Mouse (Mus musculus): ENCODE data around the gene Tmem108. TPM values are rescaled to one million over a fixed set of nuclear protein-coding genes. Genes with fewer than 3 reads are reported as not detected.

Tmem108 gene
- polyA plus RNA-seq, 1 experiment from 2014 or later: not detected

- in situ Hi-C loops (cut with MboI; ENCODE audit: low pct_unique_long_range_greater_than_20kb): no loop called here
- ATAC-seq: no peak
- DNase-seq (ENCODE audit: low read depth, low spot score): no peak
- H3K27me3 ChIP-seq: peaks cover 3% of the 10 kb centered on the region
- POLR2A ChIA-PET: no interaction called here
- CTCF ChIA-PET: no interaction called here
- no peak for TF ChIP-seq CTCF (IDR thresholded peaks at IDR 0.05)
These were observed 124.8 kb downstream of the Tmem108 start for GRCm38 (mm10) chr9:103636847-103637246.

- TF ChIP-seq CTCF (IDR thresholded peaks at IDR 0.05): no peak
- in situ Hi-C loops (cut with MboI; ENCODE audit: low pct_unique_long_range_greater_than_20kb): loop anchor here (5.0 kb wide), 2 partner anchors 128 to 368 kb away; no protein-coding TSS in a partner anchor
- CTCF ChIA-PET: no interaction called here
- DNase-seq (ENCODE audit: low read depth, low spot score) (no peak), ATAC-seq (no peak)
- POLR2A ChIA-PET: no interaction called here
- no peaks in the 10 kb centered on the region for H3K27me3 ChIP-seq
These were observed 132.7 kb downstream of the Tmem108 start for GRCm38 (mm10) chr9:103628861-103629469.

- no peak for TF ChIP-seq CTCF (IDR thresholded peaks at IDR 0.05)
- ATAC-seq (no peak), DNase-seq (ENCODE audit: low read depth, low spot score) (no peak)
- CTCF ChIA-PET: no interaction called here
- in situ Hi-C loops (cut with MboI; ENCODE audit: low pct_unique_long_range_greater_than_20kb): loop anchor here (5.0 kb wide), 2 partner anchors 130 to 370 kb away; no protein-coding TSS in a partner anchor
- H3K27me3 ChIP-seq: no peaks in the 10 kb centered on the region
- POLR2A ChIA-PET: no interaction called here
These were observed 134.2 kb downstream of the Tmem108 start for GRCm38 (mm10) chr9:103627404-103627900.

GRCm38 (mm10) chr9:103626156-103626555, 135.5 kb downstream of the Tmem108 start:
- CTCF ChIA-PET: interaction anchor here (1.4 to 2.2 kb wide), 3 partner anchors 136 to 370 kb away, joined by 3 to 8 read pairs (median 3); no protein-coding TSS in a partner anchor
- no peak for DNase-seq (ENCODE audit: low read depth, low spot score)

GRCm38 (mm10) chr9:103624649-103625048, 137.0 kb downstream of the Tmem108 start:
- H3K27me3 ChIP-seq: no peaks in the 10 kb centered on the region
- DNase-seq (ENCODE audit: low read depth, low spot score) (peak; percentile 19), ATAC-seq (peak; percentile 84)
- in situ Hi-C loops (cut with MboI; ENCODE audit: low pct_unique_long_range_greater_than_20kb): loop anchor here (5.0 kb wide), 3 partner anchors 127 to 373 kb away; no protein-coding TSS in a partner anchor
- peak; percentile 81 for TF ChIP-seq CTCF (IDR thresholded peaks at IDR 0.05)
- ChIA-PET CTCF (interaction anchor here (0.6 to 2.2 kb wide), 6 partner anchors 131 to 377 kb away, joined by 3 to 8 read pairs (median 3); partner anchors contain the start of gene Nphp3), POLR2A (no interaction called here)

More at GRCm38 (mm10) chr9:103626156-103626555, 135.5 kb downstream of the Tmem108 start:
- ATAC-seq: no peak
- in situ Hi-C loops (cut with MboI; ENCODE audit: low pct_unique_long_range_greater_than_20kb): loop anchor here (5.0 kb wide), 2 partner anchors 131 to 371 kb away; no protein-coding TSS in a partner anchor
- no peak for TF ChIP-seq CTCF (IDR thresholded peaks at IDR 0.05)
- no peaks in the 10 kb centered on the region for H3K27me3 ChIP-seq
- POLR2A ChIA-PET: no interaction called here

- no peaks in the 10 kb centered on the region for H3K27me3 ChIP-seq
- in situ Hi-C loops (cut with MboI; ENCODE audit: low pct_unique_long_range_greater_than_20kb): loop anchor here (5.0 kb wide), 1 partner anchor 126 kb away; no protein-coding TSS in a partner anchor
- ChIA-PET POLR2A (no interaction called here), CTCF (interaction anchor here (1.3 to 2.2 kb wide), 2 partner anchors 132 to 373 kb away, joined by 8 read pairs; no protein-coding TSS in a partner anchor)
- TF ChIP-seq CTCF (IDR thresholded peaks at IDR 0.05): no peak
- no peak for ATAC-seq
- DNase-seq (ENCODE audit: low read depth, low spot score): no peak
These were observed 137.9 kb downstream of the Tmem108 start for GRCm38 (mm10) chr9:103623560-103624316.

GRCm38 (mm10) chr9:103622988-103623387, 138.6 kb downstream of the Tmem108 start:
- no peak for TF ChIP-seq CTCF (IDR thresholded peaks at IDR 0.05)
- DNase-seq (ENCODE audit: low read depth, low spot score): no peak
- in situ Hi-C loops (cut with MboI; ENCODE audit: low pct_unique_long_range_greater_than_20kb): loop anchor here (5.0 kb wide), 1 partner anchor 126 kb away; no protein-coding TSS in a partner anchor
- no peak for ATAC-seq
- no peaks in the 10 kb centered on the region for H3K27me3 ChIP-seq
- ChIA-PET POLR2A (no interaction called here), CTCF (no interaction called here)

- ChIA-PET CTCF (no interaction called here), POLR2A (no interaction called here)
- DNase-seq (ENCODE audit: low read depth, low spot score) (no peak), ATAC-seq (no peak)
- TF ChIP-seq CTCF (IDR thresholded peaks at IDR 0.05): no peak
- in situ Hi-C loops (cut with MboI; ENCODE audit: low pct_unique_long_range_greater_than_20kb): loop anchor here (5.0 kb wide), 1 partner anchor 125 kb away; no protein-coding TSS in a partner anchor
- H3K27me3 ChIP-seq: no peaks in the 10 kb centered on the region
These were observed 139.8 kb downstream of the Tmem108 start for GRCm38 (mm10) chr9:103621870-103622269.

- ChIA-PET POLR2A (interaction anchor here (1.0 kb wide), 1 partner anchor 130 kb away, joined by 3 read pairs; no protein-coding TSS in a partner anchor), CTCF (no interaction called here)
- no peaks in the 10 kb centered on the region for H3K27me3 ChIP-seq
- DNase-seq (ENCODE audit: low read depth, low spot score) (no peak), ATAC-seq (no peak)
- in situ Hi-C loops (cut with MboI; ENCODE audit: low pct_unique_long_range_greater_than_20kb): loop anchor here (5.0 kb wide), 1 partner anchor 123 kb away; no protein-coding TSS in a partner anchor
- TF ChIP-seq CTCF (IDR thresholded peaks at IDR 0.05): no peak
These were observed 141.0 kb downstream of the Tmem108 start for GRCm38 (mm10) chr9:103620517-103621212.

- ATAC-seq (no peak), DNase-seq (ENCODE audit: low read depth, low spot score) (no peak)
- CTCF ChIA-PET: no interaction called here
- POLR2A ChIA-PET: no interaction called here
- no peak for TF ChIP-seq CTCF (IDR thresholded peaks at IDR 0.05)
- H3K27me3 ChIP-seq: peaks cover 16% of the 10 kb centered on the region
- in situ Hi-C loops (cut with MboI; ENCODE audit: low pct_unique_long_range_greater_than_20kb): no loop called here
These were observed 147.4 kb downstream of the Tmem108 start for GRCm38 (mm10) chr9:103614260-103614659.
